Mouse (Mus musculus) hindbrain, embryonic 13.5 days (tissue): ENCODE results near the gene Eef2k. TPM values are rescaled to one million over a fixed set of nuclear protein-coding genes. Genes with fewer than 3 reads are reported as not detected.

Source experiments
- ATAC-seq: fragments of 200-750 bp; cut with Nextera tagmentation; 2 replicates; pipeline ENCODE4 v1.8.0; 2017; ENCODE audit warnings: moderate TSS enrichment; ENCODE audit not compliant: low FRiP score
- H3K27ac ChIP-seq: fragments of 300-500 bp; sonication (generic); 2 replicates; pipeline ENCODE4 v1.5.1; 2015; ENCODE audit warnings: inconsistent platforms, mild to moderate bottlenecking, moderate library complexity
- H3K27me3 ChIP-seq: fragments of 300-500 bp; sonication (generic); 2 replicates; pipeline ENCODE4 v1.6.1; 2015; ENCODE audit warnings: mild to moderate bottlenecking, inconsistent platforms
- H3K36me3 ChIP-seq: fragments of 300-500 bp; sonication (generic); 2 replicates; pipeline ENCODE4 v1.6.1; 2015; ENCODE audit warnings: mild to moderate bottlenecking, inconsistent platforms
- H3K4me1 ChIP-seq: fragments of 300-500 bp; sonication (generic); replicated peaks from 2 replicates; pipeline ENCODE4 v1.6.1; 2015; ENCODE audit warnings: inconsistent platforms
- H3K4me2 ChIP-seq: fragments of 300-500 bp; sonication (generic); 2 replicates; pipeline ENCODE4 v1.6.1; 2015; ENCODE audit warnings: inconsistent platforms, mild to moderate bottlenecking, moderate library complexity
- H3K4me3 ChIP-seq: fragments of 300-500 bp; sonication (generic); 2 replicates; pipeline ENCODE4 v1.5.1; 2015; ENCODE audit warnings: mild to moderate bottlenecking, inconsistent platforms
- H3K9ac ChIP-seq: fragments of 300-500 bp; sonication (generic); 2 replicates; pipeline ENCODE4 v1.6.1; 2015; ENCODE audit warnings: mild to moderate bottlenecking, inconsistent platforms
- H3K9me3 ChIP-seq: fragments of 300-500 bp; sonication (generic); 2 replicates; pipeline ENCODE4 v1.6.1; 2016; ENCODE audit warnings: inconsistent platforms
- WGBS: fragments of 180-500 bp; shearing (Covaris S2); methylation state at CpG from one replicate; pipeline ENCODE4 v1.1.7; 2015; 5-methylcytosine and 5-hydroxymethylcytosine counted together
- polyA plus RNA-seq: library from polyadenylated mRNA; unstranded; fragments of >200 nt; fragmentation: Nextera tagmentation; extraction: Ambion mirVana; gene quantifications from 2 replicates; pipeline ENCODE4 v1.2.1, GENCODE M21; 2015

Eef2k gene
- polyA plus RNA-seq, 1 experiment from 2014 or later, result 26.0 TPM

GRCm38 (mm10) chr7:120859854-120860253, 17.2 kb downstream of the Eef2k start:
- Histone ChIP-seq H3K4me2 (no peak overlapping the region), H3K27me3 (no peaks in the 10 kb centered on the region), H3K27ac (no peak overlapping the region), H3K36me3 (peaks cover 18% of the 10 kb centered on the region), H3K9ac (no peak overlapping the region), H3K9me3 (no peaks in the 10 kb centered on the region), H3K4me3 (no peak overlapping the region), H3K4me1 (peaks cover 31% of the 10 kb centered on the region)
- WGBS, result 88% methylated on average over 11 of the region's 11 CpGs
- no peak for ATAC-seq

DNA sequence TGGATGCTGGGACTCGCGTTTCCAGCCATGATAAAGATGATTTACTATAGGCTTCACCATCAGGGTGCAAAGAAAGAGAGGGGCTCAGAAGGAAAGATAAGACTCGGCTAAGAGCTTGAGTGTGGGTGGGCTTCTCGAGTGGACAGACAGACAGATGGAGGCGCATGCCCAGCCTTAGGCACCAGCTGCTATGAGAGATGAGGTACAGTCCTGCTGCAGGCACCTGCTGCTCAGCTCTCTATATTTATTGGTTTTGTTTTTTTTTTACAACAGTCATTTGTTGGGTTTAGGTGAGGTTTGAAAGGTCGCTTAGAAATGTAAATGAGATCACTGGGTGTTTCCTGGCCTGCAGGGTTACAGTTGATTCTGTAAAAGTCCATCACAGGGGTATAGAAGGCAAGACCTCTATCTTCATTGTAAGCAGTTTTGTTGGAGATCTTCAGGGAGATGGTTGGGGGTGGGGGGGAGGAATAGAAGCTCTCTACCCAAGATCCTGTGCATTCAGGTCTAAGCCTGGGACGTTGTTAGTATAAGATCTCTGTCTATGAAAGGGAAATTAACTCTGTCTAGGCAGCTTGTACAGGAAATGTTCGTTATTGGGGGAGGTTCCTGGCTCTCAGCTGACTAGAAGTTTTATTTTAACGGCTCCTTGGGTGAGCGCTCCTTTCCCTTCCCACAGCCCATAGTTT, 18.3 kb downstream of the Eef2k start:
- no peaks in the 10 kb centered on the region for H3K27me3 ChIP-seq
- H3K4me2 ChIP-seq, result no peak overlapping the region
- H3K9ac ChIP-seq, result no peak overlapping the region
- 52% methylated on average over 10 of the region's 10 CpGs for WGBS
- no peak overlapping the region for H3K27ac ChIP-seq
- H3K4me3 ChIP-seq, result no peak overlapping the region
- ATAC-seq, result no peak
- H3K36me3 ChIP-seq, result peaks cover 18% of the 10 kb centered on the region
- H3K9me3 ChIP-seq, result no peaks in the 10 kb centered on the region
- peaks cover 42% of the 10 kb centered on the region for H3K4me1 ChIP-seq

DNA sequence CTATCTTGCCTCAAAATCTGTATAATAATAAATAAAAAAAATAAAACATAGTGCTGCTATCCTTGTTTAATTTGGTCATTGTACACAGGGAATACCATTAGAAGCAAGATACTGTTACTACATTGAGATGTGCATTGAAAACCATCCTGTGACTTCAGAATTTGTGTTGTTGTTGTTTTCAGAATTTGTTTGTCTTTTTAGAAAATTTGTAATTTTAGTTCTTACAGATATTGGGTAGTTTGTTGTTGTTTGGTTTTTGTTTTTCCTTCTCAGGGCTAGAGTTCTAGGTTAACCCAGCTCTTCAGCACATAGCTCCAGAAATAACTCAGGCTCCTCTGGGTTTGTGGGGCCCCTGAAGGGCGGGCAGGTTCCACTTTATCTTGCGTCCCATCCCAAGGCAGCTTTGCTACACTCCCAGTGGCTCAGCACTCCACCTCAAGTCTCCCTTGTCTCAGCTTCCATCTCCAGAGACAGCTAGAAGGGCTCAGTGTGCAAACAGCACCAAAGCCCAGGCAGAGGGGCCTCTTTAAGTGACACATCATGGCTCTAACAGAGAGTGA, 18.9 kb downstream of the Eef2k start:
- WGBS, result 39% methylated on average over 2 of the region's 2 CpGs

DNA sequence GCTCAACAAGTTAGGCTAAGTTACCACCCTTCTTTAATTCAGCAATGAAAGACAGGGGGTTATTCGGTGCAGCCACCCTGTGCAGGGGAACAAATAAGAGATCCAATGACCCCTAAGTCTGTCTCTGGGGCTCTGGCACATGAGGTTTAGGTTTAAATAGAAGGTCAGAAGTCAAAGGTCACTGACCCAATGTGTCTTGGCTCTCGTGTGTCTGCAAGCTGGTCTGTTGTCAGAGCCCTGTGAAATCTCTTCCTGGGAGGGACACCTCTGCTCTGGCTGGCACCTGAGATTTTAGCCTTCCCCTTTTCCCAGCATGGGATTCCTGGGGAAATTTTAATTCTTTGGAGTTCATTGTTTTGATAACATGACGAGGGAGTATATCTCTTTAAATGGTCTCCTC, 19.6 kb downstream of the Eef2k start:
- no peak overlapping the region for H3K27ac ChIP-seq
- WGBS, result 13% methylated on average over 3 of the region's 3 CpGs
- no peaks in the 10 kb centered on the region for H3K9me3 ChIP-seq
- H3K36me3 ChIP-seq, result peaks cover 18% of the 10 kb centered on the region
- no peak overlapping the region for H3K4me3 ChIP-seq
- H3K4me1 ChIP-seq, result peaks cover 53% of the 10 kb centered on the region
- no peak overlapping the region for H3K4me2 ChIP-seq
- no peaks in the 10 kb centered on the region for H3K27me3 ChIP-seq
- no peak for ATAC-seq
- H3K9ac ChIP-seq, result no peak overlapping the region

More for the DNA sequence above, 18.9 kb downstream of the Eef2k start:
- Histone ChIP-seq H3K27ac (no peak overlapping the region), H3K27me3 (no peaks in the 10 kb centered on the region), H3K36me3 (peaks cover 18% of the 10 kb centered on the region), H3K9me3 (no peaks in the 10 kb centered on the region), H3K4me3 (no peak overlapping the region), H3K4me2 (no peak overlapping the region), H3K9ac (no peak overlapping the region), H3K4me1 (peaks cover 48% of the 10 kb centered on the region)
- no peak for ATAC-seq

DNA sequence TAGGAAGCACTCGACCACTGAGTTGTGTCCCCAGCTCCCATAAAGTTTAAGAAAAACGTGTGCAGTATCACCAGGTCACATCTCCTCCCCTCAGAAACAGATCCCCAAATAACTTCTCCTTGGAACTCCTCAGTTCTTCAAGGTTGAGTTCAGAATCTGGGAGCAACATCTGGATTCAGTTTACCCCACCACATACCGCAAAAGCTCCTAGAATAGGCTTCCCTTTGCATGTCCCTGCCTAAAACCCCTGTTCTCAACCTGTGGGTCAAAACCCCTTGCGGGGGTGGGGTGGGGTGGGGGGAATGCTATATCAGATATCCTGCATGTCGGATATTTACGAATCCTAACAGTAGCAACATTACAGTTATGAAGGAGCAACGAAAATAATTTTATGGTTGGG, 20.0 kb downstream of the Eef2k start:
- ATAC-seq, result no peak
- Histone ChIP-seq H3K9me3 (no peaks in the 10 kb centered on the region), H3K4me1 (peaks cover 53% of the 10 kb centered on the region), H3K4me3 (no peak overlapping the region), H3K9ac (no peak overlapping the region), H3K36me3 (peaks cover 18% of the 10 kb centered on the region), H3K27ac (no peak overlapping the region), H3K4me2 (no peak overlapping the region), H3K27me3 (no peaks in the 10 kb centered on the region)
- WGBS, result 67% methylated on average over 7 of the region's 7 CpGs

DNA sequence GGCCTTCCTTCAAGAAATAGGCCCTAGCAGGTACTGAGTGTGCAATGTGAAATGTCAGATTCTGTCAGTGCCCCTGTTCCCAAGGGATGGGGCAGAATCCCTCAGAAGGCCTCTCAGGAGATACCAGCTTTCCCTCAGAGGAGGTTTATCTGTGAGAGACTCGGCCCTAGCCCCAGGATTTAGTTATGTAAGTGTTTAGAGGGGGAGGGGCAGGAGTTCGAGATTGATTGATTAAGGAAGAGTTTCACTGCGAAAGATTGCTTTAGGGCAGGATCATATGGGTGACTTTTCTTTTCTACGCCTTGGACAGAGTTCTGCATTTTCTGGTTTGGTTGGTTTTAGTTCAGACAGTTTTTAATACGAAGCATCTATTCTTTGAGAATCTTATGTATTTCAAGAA, 20.8 kb downstream of the Eef2k start:
- Histone ChIP-seq H3K4me1 (peaks cover 53% of the 10 kb centered on the region), H3K9ac (no peak overlapping the region), H3K9me3 (no peaks in the 10 kb centered on the region), H3K4me3 (no peak overlapping the region), H3K36me3 (peaks cover 13% of the 10 kb centered on the region), H3K27ac (no peak overlapping the region), H3K4me2 (no peak overlapping the region), H3K27me3 (no peaks in the 10 kb centered on the region)
- no peak for ATAC-seq
- WGBS, result 41% methylated on average over 5 of the region's 5 CpGs

DNA sequence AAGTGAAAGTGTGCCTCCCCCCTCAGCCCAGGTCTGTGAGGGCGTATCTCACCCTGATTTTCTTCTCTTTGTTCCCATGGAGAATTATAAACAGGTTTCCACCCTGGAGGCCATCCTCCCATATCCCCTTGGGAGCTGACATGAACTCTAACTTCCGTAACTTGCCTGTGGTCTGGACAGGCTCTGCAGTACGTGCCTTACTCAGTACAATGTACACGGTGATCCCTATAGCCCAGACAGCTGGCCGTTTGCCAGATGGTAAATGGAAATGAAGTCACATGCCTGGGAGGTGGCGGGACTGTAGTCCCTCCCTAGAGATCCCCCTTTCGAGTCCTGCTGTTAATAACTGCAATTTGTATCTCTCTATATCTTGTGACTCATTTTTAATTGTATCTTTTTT, 22.5 kb downstream of the Eef2k start:
- Histone ChIP-seq H3K9ac (peak overlapping the region; percentile 43; the same call in 1 of the 2 replicates), H3K4me3 (no peak overlapping the region), H3K4me2 (peak overlapping the region; percentile 35), H3K4me1 (peaks cover 55% of the 10 kb centered on the region), H3K36me3 (no peaks in the 10 kb centered on the region), H3K27me3 (no peaks in the 10 kb centered on the region), H3K9me3 (no peaks in the 10 kb centered on the region), H3K27ac (peak overlapping the region; percentile 77)
- WGBS, result under 1% methylated on average over 7 of the region's 7 CpGs
- ATAC-seq, result peak; percentile 81

GRCm38 (mm10) chr7:120865832-120866231, 23.2 kb downstream of the Eef2k start:
- H3K36me3 ChIP-seq, result no peaks in the 10 kb centered on the region
- H3K4me1 ChIP-seq, result peaks cover 59% of the 10 kb centered on the region
- H3K4me3 ChIP-seq, result no peak overlapping the region
- no peaks in the 10 kb centered on the region for H3K27me3 ChIP-seq
- ATAC-seq, result no peak
- H3K4me2 ChIP-seq, result no peak overlapping the region
- peak overlapping the region; percentile 77 for H3K27ac ChIP-seq
- H3K9me3 ChIP-seq, result no peaks in the 10 kb centered on the region
- H3K9ac ChIP-seq, result no peak overlapping the region
- 46% methylated on average over 4 of the region's 4 CpGs for WGBS

- Histone ChIP-seq H3K9me3 (no peaks in the 10 kb centered on the region), H3K9ac (no peak overlapping the region), H3K4me3 (no peak overlapping the region), H3K36me3 (no peaks in the 10 kb centered on the region), H3K27me3 (no peaks in the 10 kb centered on the region), H3K27ac (peak overlapping the region; percentile 77; the same call in 1 of the 2 replicates), H3K4me2 (no peak overlapping the region), H3K4me1 (peaks cover 56% of the 10 kb centered on the region)
- ATAC-seq, result no peak
- 71% methylated on average over 2 of the region's 2 CpGs for WGBS
Observed at GRCm38 (mm10) chr7:120866684-120867083, 24.1 kb downstream of the Eef2k start.

GRCm38 (mm10) chr7:120867720-120868119, 25.1 kb downstream of the Eef2k start:
- H3K27ac ChIP-seq, result no peak overlapping the region
- 83% methylated on average over 1 of the region's 1 CpGs for WGBS
- no peaks in the 10 kb centered on the region for H3K36me3 ChIP-seq

GRCm38 (mm10) chr7:120869883-120870282, 27.3 kb downstream of the Eef2k start:
- Histone ChIP-seq H3K4me3 (no peak overlapping the region), H3K36me3 (0 out of 2 replicates have a peak, but pooled peaks cover under 1% of the 10 kb centered on the region), H3K9ac (no peak overlapping the region), H3K27me3 (no peaks in the 10 kb centered on the region), H3K4me1 (peaks cover 32% of the 10 kb centered on the region), H3K9me3 (no peaks in the 10 kb centered on the region), H3K27ac (no peak overlapping the region), H3K4me2 (no peak overlapping the region)
- WGBS, result 61% methylated on average over 5 of the region's 5 CpGs
- no peak for ATAC-seq

More at GRCm38 (mm10) chr7:120867720-120868119, 25.1 kb downstream of the Eef2k start:
- H3K27me3 ChIP-seq, result no peaks in the 10 kb centered on the region
- H3K9me3 ChIP-seq, result no peaks in the 10 kb centered on the region
- no peak overlapping the region for H3K4me2 ChIP-seq
- no peak overlapping the region for H3K9ac ChIP-seq
- no peak overlapping the region for H3K4me3 ChIP-seq
- peaks cover 52% of the 10 kb centered on the region for H3K4me1 ChIP-seq
- 0 out of 2 replicates have a peak, but pooled peaks have one; percentile 5 for ATAC-seq

DNA sequence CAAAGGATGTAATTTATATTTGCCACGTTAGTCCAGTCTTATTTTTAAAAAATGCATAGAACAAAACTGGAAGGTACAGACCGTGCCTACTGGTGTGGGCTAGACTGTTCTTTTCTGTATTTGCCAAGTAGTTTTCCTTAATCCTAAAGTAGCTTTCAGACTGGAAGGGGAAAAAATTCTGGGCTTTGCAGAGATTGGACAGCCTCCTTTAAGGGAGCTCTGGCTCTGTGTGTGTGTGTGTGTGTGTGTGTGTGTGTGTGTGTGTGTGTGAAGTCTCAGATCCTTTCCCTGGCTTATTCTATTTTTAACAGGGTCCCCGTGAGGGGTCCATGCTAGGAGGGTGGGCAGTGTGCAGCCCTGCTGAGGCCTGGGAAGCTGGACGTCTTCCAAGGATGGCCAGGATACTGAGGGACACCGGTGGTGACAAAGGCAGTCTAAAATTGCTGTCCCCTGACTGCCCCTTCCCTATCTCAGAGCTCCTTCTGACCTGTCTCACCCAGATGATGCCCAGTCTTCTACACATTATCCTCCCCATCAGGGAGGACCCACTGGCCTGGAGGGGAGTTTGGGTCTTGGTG, 27.9 kb downstream of the Eef2k start:
- 76% methylated on average over 5 of the region's 5 CpGs for WGBS
- Histone ChIP-seq H3K27me3 (no peaks in the 10 kb centered on the region), H3K9me3 (no peaks in the 10 kb centered on the region), H3K4me1 (peaks cover 26% of the 10 kb centered on the region), H3K27ac (0 out of 2 replicates have a peak overlapping the region, but pooled peaks have one; percentile 18), H3K9ac (no peak overlapping the region), H3K36me3 (0 out of 2 replicates have a peak, but pooled peaks cover 3% of the 10 kb centered on the region), H3K4me2 (no peak overlapping the region), H3K4me3 (no peak overlapping the region)
- no peak for ATAC-seq
